Mouse (Mus musculus) cerebellum, adult (tissue): ENCODE results near the gene Nup205.

Source experiments
- ATAC-seq: cut with Nextera tagmentation; 2 replicates; pipeline ENCODE4 v1.9.2; 2017; ENCODE audit warnings: mild to moderate bottlenecking, moderate library complexity, mixed read lengths; ENCODE audit not compliant: insufficient number of reproducible peaks, low FRiP score, low TSS enrichment

The Nup205 gene

DNA sequence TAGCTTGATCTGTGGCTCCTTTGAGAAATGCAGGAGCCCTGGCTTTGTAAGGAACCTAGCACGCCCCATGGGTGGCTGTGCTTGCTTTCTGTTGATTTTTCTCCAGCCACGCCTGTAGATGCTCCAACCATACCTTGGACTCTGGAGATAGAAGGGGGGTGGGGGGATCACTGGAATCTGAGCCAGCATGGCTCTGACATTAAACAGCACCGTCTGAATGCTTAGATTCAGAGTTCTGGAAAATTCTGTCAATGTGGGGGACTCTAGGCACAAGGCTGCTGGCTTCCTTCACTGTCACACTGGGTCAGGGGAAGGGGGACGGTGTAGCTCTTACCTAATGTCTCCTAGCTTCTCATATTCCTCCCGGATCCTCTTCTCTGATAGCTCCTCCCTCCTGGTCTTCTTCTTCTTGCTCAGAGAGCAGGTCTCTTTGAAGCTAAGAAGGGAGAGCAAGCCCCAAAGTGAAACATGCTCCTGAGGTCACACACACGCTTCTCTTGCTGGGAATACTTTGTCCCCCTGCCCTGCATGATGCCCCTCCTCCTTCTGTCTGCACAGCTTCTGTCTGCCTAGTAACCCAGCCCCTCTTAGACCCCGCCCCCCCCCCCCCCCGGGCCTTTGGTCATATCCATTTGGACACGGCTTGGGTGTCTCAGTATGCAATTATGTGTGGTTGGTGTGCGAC, 100.8 kb downstream of the Nup205 start:
- ATAC-seq: no peak

GRCm38 (mm10) chr6:35279306-35279705, 102.1 kb downstream of the Nup205 start:
- ATAC-seq: no peak

DNA sequence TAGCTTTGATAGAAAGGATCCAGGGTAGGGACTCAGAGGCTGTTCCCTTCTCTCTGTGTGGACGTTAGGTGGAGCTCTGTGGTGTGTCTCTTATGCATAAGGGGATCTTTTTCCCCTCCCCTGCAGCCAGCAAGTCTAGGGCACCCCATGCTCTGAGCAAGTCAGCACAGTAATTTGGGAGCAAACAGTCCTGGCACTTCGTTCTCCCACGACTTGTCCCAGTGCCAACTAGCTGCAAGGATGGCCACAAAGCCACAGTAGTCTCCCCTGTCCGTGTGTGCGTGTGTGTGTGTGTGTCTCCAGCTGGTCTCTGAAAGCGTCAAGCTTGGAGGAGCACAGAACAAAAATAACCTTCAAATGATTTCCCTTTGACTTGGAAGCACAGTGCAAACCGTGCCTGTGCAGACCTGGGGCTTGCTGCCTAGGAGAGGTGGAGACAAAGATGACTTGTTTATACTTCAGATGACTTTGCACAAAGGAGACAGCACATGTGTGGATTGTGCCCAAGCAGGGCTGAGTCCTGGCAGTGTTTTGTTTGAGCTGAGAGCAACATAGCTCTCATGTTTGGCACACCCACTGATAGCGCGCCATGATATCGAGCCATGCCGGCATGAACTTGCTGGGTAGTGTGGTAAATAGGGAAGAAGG, 111.0 kb downstream of the Nup205 start:
- peak; percentile 41; the same call in 1 of the 2 replicates for ATAC-seq

GRCm38 (mm10) chr6:35288920-35289319, 111.7 kb downstream of the Nup205 start:
- no peak for ATAC-seq

- ATAC-seq: no peak
Measured at GRCm38 (mm10) chr6:35289676-35290075, 112.5 kb downstream of the Nup205 start.

DNA sequence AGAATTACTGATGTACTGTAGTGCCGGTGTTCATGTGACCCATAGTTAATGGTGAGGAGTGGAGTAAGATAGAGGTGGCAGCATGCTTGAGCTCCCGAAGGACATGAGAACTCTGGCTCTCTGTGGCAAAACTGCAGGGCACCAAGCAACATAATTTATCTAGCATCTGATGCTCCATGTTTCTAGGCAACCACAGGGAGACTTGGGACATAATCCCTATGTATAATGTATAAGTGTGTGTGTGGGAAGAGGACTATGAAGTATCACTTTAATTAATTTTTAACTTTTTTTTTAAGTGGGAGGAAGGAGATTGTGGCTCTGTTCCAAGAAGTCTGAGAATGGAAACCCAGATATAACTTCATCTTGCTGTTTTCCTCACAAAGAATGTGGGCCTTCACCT, 117.7 kb downstream of the Nup205 start:
- ATAC-seq: no peak

- ATAC-seq: no peak
Measured at GRCm38 (mm10) chr6:35297001-35297400, 119.8 kb downstream of the Nup205 start.
